Mouse (Mus musculus): ENCODE measurements around the gene Pik3r3. TPM values are rescaled to one million over a fixed set of nuclear protein-coding genes. Genes with fewer than 3 reads are reported as not detected.

Pik3r3 gene
- polyA plus RNA-seq (2015; fragmentation: Nextera tagmentation; extraction: Ambion mirVana), result 9.0 and 11.2 TPM in 2 replicates

DNA sequence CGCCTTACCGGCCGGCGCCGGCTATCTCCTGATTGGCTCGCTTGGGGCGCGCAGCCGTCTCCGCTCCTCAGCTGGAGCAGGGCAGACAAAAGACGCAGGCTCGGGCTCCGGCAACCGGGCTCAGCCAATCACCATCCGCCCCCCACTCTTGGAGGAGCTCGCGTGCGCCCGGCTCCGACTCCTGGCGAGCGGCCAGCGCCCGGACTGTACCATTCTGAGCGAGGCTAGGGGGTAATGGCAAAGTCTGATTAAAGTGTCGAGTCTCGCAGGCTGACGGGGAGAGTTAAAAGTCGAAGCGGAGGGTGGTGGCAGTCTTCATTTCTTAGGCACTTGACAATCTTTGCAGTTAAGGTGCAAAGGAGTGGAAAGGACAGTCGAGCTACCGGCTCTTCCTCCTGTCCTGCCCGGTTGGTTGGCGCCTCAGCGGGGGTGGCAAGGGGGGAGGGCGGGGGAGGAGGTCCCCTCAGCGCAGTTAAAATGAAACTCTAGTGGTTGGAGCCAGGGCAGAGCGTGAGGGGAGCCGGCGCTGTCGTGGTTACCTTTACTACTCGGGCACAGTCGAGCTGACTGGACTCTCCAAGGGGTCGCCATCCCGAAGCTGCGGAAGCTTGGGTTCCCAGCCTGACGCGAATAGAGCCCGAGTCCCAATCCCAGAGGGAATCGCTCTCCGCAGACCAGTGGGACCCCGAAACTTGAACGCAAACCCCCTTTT, at the start of gene Pik3r3:
Gene Pik3r3, plus strand, starts transcription at position 479 of the 712 bp plus-strand sequence.
- under 1% methylated on average over 52 of the region's 53 CpGs for WGBS
- Histone ChIP-seq H3K4me3 (ENCODE audit: low read length) (peak within 1 kb of the TSS; percentile 87), H3K9me3 (replicated peaks; ENCODE audit: control insufficient read depth, low read length) (no peaks in the 10 kb centered on the region), H3K4me2 (ENCODE audit: low read depth, low read length) (peak within 1 kb of the TSS; percentile 75), H3K27ac (ENCODE audit: low read length) (peak within 1 kb of the TSS; percentile 99), H3K27me3 (ENCODE audit: control insufficient read depth, insufficient read depth, low read length) (no peaks in the 10 kb centered on the region), H3K9ac (ENCODE audit: low read length) (peak within 1 kb of the TSS; percentile 95), H3K4me1 (ENCODE audit: control insufficient read depth, insufficient read depth, low read length) (peaks cover 12% of the 10 kb centered on the region), H3K36me3 (ENCODE audit: control insufficient read depth, insufficient read depth) (no peaks in the 10 kb centered on the region)
- ATAC-seq (replicated peaks; ENCODE audit: extremely low read depth, insufficient read depth, low FRiP score), result peak; percentile 100

DNA sequence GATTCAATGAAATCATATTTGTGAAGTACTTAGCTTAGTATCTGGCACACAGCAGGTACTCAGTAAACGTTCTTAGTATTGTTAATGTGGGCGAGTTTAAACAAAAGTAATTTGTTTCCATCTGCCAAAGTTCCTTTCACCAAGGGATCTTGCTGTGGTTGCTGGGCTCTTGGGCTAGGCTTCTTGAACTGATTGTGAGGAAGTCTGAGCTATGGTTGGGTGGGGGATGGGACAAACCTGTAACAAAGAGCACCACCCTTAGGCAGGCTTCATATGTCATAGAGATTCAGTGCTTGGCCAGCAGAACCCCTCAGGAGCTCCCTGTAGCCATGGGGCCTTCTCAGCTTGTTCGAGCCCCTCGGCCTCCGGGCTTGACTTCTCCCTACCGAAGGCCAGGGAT, 48.3 kb upstream of the Pik3r3 start, which contains the start of the genes 1700042G07Rik and Gm49337:
Gene 1700042G07Rik, plus strand, starts transcription at position 301 of the 400 bp plus-strand sequence.
Gene Gm49337, plus strand, starts transcription at position 313 of the 400 bp plus-strand sequence.
- Histone ChIP-seq H3K4me2 (ENCODE audit: low read depth, low read length) (no peak within 1 kb of the TSS), H3K9me3 (replicated peaks; ENCODE audit: control insufficient read depth, low read length) (no peaks in the 10 kb centered on the region), H3K27ac (ENCODE audit: low read length) (peak within 1 kb of the TSS; percentile 86; the same call in 1 of the 2 replicates), H3K4me3 (ENCODE audit: low read length) (no peak within 1 kb of the TSS), H3K27me3 (ENCODE audit: control insufficient read depth, insufficient read depth, low read length) (no peaks in the 10 kb centered on the region), H3K36me3 (ENCODE audit: control insufficient read depth, insufficient read depth) (no peaks in the 10 kb centered on the region), H3K9ac (ENCODE audit: low read length) (no peak within 1 kb of the TSS), H3K4me1 (ENCODE audit: control insufficient read depth, insufficient read depth, low read length) (peaks cover 35% of the 10 kb centered on the region)
- ATAC-seq (replicated peaks; ENCODE audit: extremely low read depth, insufficient read depth, low FRiP score), result no peak
- 91% methylated on average over 6 of the region's 6 CpGs for WGBS

DNA sequence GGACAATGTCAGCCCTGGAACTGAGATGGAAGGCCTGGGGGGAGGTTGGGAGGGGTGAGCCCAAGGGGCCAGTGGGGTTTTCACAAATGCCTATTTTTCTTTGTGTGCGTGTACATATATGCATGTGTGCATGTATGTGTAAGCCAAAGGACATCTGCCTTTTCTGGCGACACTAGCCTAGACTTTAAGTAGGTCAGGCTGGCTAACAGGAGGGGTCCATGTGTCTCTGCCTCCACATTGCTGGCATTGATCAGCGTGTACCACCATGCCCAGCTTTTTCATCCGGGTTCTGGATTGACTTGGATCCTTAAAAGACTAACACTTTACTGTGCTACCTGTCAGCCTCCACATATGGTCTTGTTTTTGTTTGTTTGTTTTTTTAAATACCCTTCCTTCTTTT, 47.7 kb upstream of the Pik3r3 start:
- Histone ChIP-seq H3K27ac (ENCODE audit: low read length) (no peak overlapping the region), H3K4me1 (ENCODE audit: control insufficient read depth, insufficient read depth, low read length) (peaks cover 35% of the 10 kb centered on the region), H3K4me3 (ENCODE audit: low read length) (no peak overlapping the region), H3K4me2 (ENCODE audit: low read depth, low read length) (no peak overlapping the region), H3K9ac (ENCODE audit: low read length) (no peak overlapping the region), H3K27me3 (ENCODE audit: control insufficient read depth, insufficient read depth, low read length) (no peaks in the 10 kb centered on the region), H3K36me3 (ENCODE audit: control insufficient read depth, insufficient read depth) (no peaks in the 10 kb centered on the region), H3K9me3 (replicated peaks; ENCODE audit: control insufficient read depth, low read length) (no peaks in the 10 kb centered on the region)
- no peak for ATAC-seq (replicated peaks; ENCODE audit: extremely low read depth, insufficient read depth, low FRiP score)
- 91% methylated on average over 4 of the region's 4 CpGs for WGBS

DNA sequence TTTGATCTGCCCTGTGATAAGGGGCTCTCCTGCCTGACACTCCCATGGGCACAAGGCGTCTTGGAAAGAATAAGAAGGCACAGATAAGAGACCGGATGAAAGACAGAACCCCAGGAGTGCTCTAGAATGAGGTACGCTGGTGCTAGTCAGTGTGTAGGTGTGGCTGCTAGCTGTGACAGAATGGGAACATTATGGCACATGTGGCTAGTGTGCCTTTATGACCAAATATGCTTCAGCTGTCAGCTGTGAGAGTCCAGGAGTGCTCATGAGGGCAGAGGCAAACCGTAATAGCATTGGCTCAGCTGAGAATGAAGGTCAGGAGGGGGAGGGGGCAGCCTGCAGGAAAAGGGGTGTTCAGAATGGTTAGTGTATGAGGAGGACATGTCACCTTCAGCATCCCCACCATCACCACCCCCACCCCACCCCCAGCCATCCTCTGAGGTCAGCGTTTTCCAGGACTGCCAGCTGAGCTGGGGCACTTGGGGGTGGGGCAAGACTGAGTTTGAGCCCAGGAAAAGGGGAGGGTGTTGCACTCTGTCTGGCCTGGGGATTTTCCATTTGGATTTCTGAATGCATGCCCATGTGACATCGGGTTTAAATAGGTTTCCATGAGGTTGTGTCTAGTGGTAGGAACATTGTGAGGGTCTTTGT, 46.8 kb upstream of the Pik3r3 start:
- H3K9me3 ChIP-seq (replicated peaks; ENCODE audit: control insufficient read depth, low read length), result no peaks in the 10 kb centered on the region
- no peaks in the 10 kb centered on the region for H3K27me3 ChIP-seq (ENCODE audit: control insufficient read depth, insufficient read depth, low read length)
- H3K36me3 ChIP-seq (ENCODE audit: control insufficient read depth, insufficient read depth), result no peaks in the 10 kb centered on the region
- 0 out of 2 replicates have a peak, but pooled peaks have one; percentile 16 for ATAC-seq (replicated peaks; ENCODE audit: extremely low read depth, insufficient read depth, low FRiP score)
- H3K4me1 ChIP-seq (ENCODE audit: control insufficient read depth, insufficient read depth, low read length), result peaks cover 35% of the 10 kb centered on the region
- no peak overlapping the region for H3K4me3 ChIP-seq (ENCODE audit: low read length)
- WGBS, result 18% methylated on average over 6 of the region's 6 CpGs
- H3K4me2 ChIP-seq (ENCODE audit: low read depth, low read length), result no peak overlapping the region
- H3K9ac ChIP-seq (ENCODE audit: low read length), result peak overlapping the region; percentile 31
- H3K27ac ChIP-seq (ENCODE audit: low read length), result peak overlapping the region; percentile 86

DNA sequence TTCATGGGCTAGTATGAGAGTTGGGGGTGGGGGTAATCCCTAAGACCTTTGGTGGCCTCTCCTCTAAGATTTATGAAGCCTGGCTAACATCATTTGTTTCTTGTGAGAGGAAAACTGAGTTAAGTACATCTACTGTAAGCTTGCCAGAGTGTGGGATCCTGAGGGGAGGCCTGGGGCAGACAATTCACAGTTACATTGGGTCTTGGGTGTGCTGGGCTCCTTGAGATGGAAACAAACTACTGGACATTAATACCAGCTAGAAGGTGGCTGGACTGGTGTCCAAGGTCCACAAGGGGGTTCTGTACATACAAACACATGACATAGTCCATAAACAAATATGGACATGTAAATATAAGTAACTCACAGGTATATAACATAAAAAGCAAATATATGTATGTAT, 46.3 kb upstream of the Pik3r3 start:
- H3K4me3 ChIP-seq (ENCODE audit: low read length), result no peak overlapping the region
- H3K4me2 ChIP-seq (ENCODE audit: low read depth, low read length), result no peak overlapping the region
- no peaks in the 10 kb centered on the region for H3K36me3 ChIP-seq (ENCODE audit: control insufficient read depth, insufficient read depth)
- no peak for ATAC-seq (replicated peaks; ENCODE audit: extremely low read depth, insufficient read depth, low FRiP score)
- no peaks in the 10 kb centered on the region for H3K9me3 ChIP-seq (replicated peaks; ENCODE audit: control insufficient read depth, low read length)
- no peaks in the 10 kb centered on the region for H3K27me3 ChIP-seq (ENCODE audit: control insufficient read depth, insufficient read depth, low read length)
- peaks cover 35% of the 10 kb centered on the region for H3K4me1 ChIP-seq (ENCODE audit: control insufficient read depth, insufficient read depth, low read length)
- peak overlapping the region; percentile 27; the same call in 1 of the 2 replicates for H3K9ac ChIP-seq (ENCODE audit: low read length)
- peak overlapping the region; percentile 86 for H3K27ac ChIP-seq (ENCODE audit: low read length)

DNA sequence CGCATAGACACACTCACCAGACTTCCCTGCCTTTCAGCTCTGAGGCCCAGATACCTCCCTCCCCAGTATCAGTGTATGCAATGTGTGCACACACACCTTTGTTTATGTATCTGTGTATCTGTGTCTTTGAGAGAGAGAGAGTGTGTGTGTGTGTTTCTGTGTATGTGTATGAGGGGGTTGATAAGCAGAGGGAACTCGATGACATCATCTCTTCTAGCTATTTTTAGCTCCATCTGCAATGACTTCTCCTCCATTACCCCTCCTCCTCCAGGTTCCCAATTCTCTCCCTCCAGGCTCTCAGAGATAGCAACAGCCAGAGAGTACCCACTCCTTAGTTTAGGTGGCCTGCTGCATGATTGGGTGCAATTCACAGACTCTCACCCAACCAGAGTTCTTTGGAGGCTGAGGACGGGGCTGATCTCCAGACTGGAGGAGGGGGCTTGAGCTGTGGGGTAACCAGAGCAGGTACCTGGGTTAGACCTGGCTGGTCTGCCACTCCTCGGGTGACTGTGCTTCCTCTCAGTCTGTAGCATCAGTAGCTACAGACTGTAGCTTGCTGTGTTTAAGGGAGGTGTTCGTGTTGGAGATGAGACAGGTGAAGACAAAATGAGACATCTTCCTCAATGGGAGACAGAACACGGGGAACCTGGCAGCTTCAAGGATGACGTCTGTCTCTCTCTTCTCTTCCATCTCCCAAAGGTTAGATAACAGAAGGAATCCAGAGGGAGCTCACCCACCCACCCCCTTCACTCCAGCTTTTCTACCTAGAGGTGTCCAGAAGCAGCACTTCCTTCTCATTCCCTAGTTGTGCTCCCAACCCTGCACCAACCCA, 45.5 kb upstream of the Pik3r3 start:
- peak overlapping the region; percentile 30 for H3K9ac ChIP-seq (ENCODE audit: low read length)
- peaks cover 35% of the 10 kb centered on the region for H3K4me1 ChIP-seq (ENCODE audit: control insufficient read depth, insufficient read depth, low read length)
- ATAC-seq (replicated peaks; ENCODE audit: extremely low read depth, insufficient read depth, low FRiP score), result peak; percentile 37; the same call in 1 of the 2 replicates
- H3K4me3 ChIP-seq (ENCODE audit: low read length), result no peak overlapping the region
- peak overlapping the region; percentile 57 for H3K4me2 ChIP-seq (ENCODE audit: low read depth, low read length)
- H3K27ac ChIP-seq (ENCODE audit: low read length), result peak overlapping the region; percentile 86
- H3K9me3 ChIP-seq (replicated peaks; ENCODE audit: control insufficient read depth, low read length), result no peaks in the 10 kb centered on the region
- WGBS, result 35% methylated on average over 7 of the region's 7 CpGs
- H3K27me3 ChIP-seq (ENCODE audit: control insufficient read depth, insufficient read depth, low read length), result no peaks in the 10 kb centered on the region
- no peaks in the 10 kb centered on the region for H3K36me3 ChIP-seq (ENCODE audit: control insufficient read depth, insufficient read depth)

DNA sequence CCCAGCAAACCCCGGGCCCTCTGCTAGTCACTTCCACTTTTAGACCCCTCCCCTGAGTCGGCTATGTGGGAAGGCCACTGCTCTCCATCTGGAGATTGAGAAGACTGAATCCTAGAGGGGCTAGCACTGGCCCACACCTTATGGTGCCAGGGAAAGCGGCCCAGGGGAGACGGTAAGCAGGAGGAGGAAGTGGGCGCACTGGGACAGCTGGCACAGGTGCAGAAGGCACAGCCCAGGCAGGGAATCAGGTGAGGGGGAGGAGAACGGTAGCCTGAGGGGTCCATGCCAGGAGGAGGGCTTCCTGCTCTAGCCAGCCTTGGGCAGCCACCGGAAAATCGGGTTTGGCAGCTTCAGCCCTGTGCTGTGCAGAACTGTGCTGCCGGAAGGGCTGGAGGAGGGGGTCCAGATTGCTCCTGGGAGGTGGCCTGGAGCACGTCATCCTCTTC, 44.9 kb upstream of the Pik3r3 start:
- no peaks in the 10 kb centered on the region for H3K36me3 ChIP-seq (ENCODE audit: control insufficient read depth, insufficient read depth)
- peak overlapping the region; percentile 65 for H3K9ac ChIP-seq (ENCODE audit: low read length)
- WGBS, result 18% methylated on average over 10 of the region's 10 CpGs
- H3K27me3 ChIP-seq (ENCODE audit: control insufficient read depth, insufficient read depth, low read length), result no peaks in the 10 kb centered on the region
- no peaks in the 10 kb centered on the region for H3K9me3 ChIP-seq (replicated peaks; ENCODE audit: control insufficient read depth, low read length)
- peak; percentile 61 for ATAC-seq (replicated peaks; ENCODE audit: extremely low read depth, insufficient read depth, low FRiP score)
- H3K4me2 ChIP-seq (ENCODE audit: low read depth, low read length), result peak overlapping the region; percentile 57
- peaks cover 35% of the 10 kb centered on the region for H3K4me1 ChIP-seq (ENCODE audit: control insufficient read depth, insufficient read depth, low read length)
- H3K4me3 ChIP-seq (ENCODE audit: low read length), result peak overlapping the region; percentile 21
- H3K27ac ChIP-seq (ENCODE audit: low read length), result peak overlapping the region; percentile 86

DNA sequence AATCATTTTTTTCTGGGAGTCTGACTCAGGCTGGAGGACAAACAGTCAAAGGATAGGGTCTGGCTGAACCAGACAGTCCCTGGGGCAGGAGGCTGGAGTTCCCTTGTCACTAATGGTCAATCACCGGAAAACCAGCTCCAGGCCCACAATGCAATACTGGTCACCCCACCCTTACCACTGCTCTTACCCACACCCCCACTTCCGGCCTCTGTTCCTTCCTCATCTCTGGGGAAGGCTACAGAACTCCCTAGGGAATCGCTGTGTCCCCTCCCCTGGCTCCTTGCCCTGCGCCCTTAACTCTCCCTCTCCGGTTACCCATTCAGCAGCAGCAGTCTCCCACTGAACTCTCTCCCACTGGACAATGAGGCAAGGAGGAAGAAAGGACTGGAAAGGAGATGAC, 44.3 kb upstream of the Pik3r3 start:
- peak; percentile 40 for ATAC-seq (replicated peaks; ENCODE audit: extremely low read depth, insufficient read depth, low FRiP score)
- no peaks in the 10 kb centered on the region for H3K9me3 ChIP-seq (replicated peaks; ENCODE audit: control insufficient read depth, low read length)
- peaks cover 35% of the 10 kb centered on the region for H3K4me1 ChIP-seq (ENCODE audit: control insufficient read depth, insufficient read depth, low read length)
- H3K27me3 ChIP-seq (ENCODE audit: control insufficient read depth, insufficient read depth, low read length), result no peaks in the 10 kb centered on the region
- H3K27ac ChIP-seq (ENCODE audit: low read length), result peak overlapping the region; percentile 86
- H3K9ac ChIP-seq (ENCODE audit: low read length), result peak overlapping the region; percentile 65
- 42% methylated on average over 5 of the region's 5 CpGs for WGBS
- peak overlapping the region; percentile 21 for H3K4me3 ChIP-seq (ENCODE audit: low read length)
- no peaks in the 10 kb centered on the region for H3K36me3 ChIP-seq (ENCODE audit: control insufficient read depth, insufficient read depth)
- H3K4me2 ChIP-seq (ENCODE audit: low read depth, low read length), result peak overlapping the region; percentile 57

Measured in heart, embryonic 16.5 days (tissue).